Mouse (Mus musculus): ENCODE measurements around the gene Golga4. TPM values are rescaled to one million over a fixed set of nuclear protein-coding genes. Genes with fewer than 3 reads are reported as not detected.

Golga4 gene
- total and polyA plus RNA-seq, 2 experiments from 2014 or later = 26.2 to 34.5 TPM

- Histone ChIP-seq H3K27me3 (ENCODE audit: insufficient read depth, low read length) (peaks cover 49% of the 10 kb centered on the region), H3K4me2 (ENCODE audit: low read depth, low read length, poor library complexity, severe bottlenecking) (peak overlapping the region; percentile 39), H3K27ac (ENCODE audit: low read depth, low read length) (no peak overlapping the region), H3K4me1 (ENCODE audit: insufficient read depth, low read length) (no peaks in the 10 kb centered on the region; the same call in 1 of the 2 replicates), H3K36me3 (ENCODE audit: insufficient read depth, low read length) (no peaks in the 10 kb centered on the region), H3K9me3 (ENCODE audit: low read length) (no peaks in the 10 kb centered on the region), H3K9ac (replicated peaks; ENCODE audit: low read length, poor library complexity, severe bottlenecking) (no peak overlapping the region), H3K4me3 (ENCODE audit: low read depth, low read length) (peak overlapping the region; percentile 22)
- TF ChIP-seq CTCF (IDR thresholded peaks at IDR 0.05) = no peak
- no peak for DNase-seq (ENCODE audit: low spot score)
- WGBS = under 1% methylated on average over 22 of the region's 22 CpGs
- no peak for ATAC-seq (ENCODE audit: low FRiP score)
Measured at GRCm38 (mm10) chr9:118487636-118488035, 18.4 kb upstream of the Golga4 start.

GRCm38 (mm10) chr9:118488138-118488895, 17.8 kb upstream of the Golga4 start:
- Histone ChIP-seq H3K4me1 (ENCODE audit: insufficient read depth, low read length) (no peaks in the 10 kb centered on the region; the same call in 1 of the 2 replicates), H3K9ac (replicated peaks; ENCODE audit: low read length, poor library complexity, severe bottlenecking) (no peak overlapping the region), H3K9me3 (ENCODE audit: low read length) (no peaks in the 10 kb centered on the region), H3K27ac (ENCODE audit: low read depth, low read length) (no peak overlapping the region), H3K27me3 (ENCODE audit: insufficient read depth, low read length) (peaks cover 43% of the 10 kb centered on the region), H3K4me2 (ENCODE audit: low read depth, low read length, poor library complexity, severe bottlenecking) (peak overlapping the region; percentile 39), H3K4me3 (ENCODE audit: low read depth, low read length) (peak overlapping the region; percentile 22), H3K36me3 (ENCODE audit: insufficient read depth, low read length) (no peaks in the 10 kb centered on the region)
- ATAC-seq (ENCODE audit: low FRiP score) (no peak), DNase-seq (ENCODE audit: low spot score) (peak; percentile 56)
- peak; percentile 59 for TF ChIP-seq CTCF (IDR thresholded peaks at IDR 0.05)
- WGBS = under 1% methylated on average over 28 of the region's 28 CpGs

GRCm38 (mm10) chr9:118488896-118489578, 17.0 kb upstream of the Golga4 start:
- Histone ChIP-seq H3K4me3 (ENCODE audit: low read depth, low read length) (peak overlapping the region; percentile 22), H3K4me1 (ENCODE audit: insufficient read depth, low read length) (no peaks in the 10 kb centered on the region; the same call in 1 of the 2 replicates), H3K9ac (replicated peaks; ENCODE audit: low read length, poor library complexity, severe bottlenecking) (no peak overlapping the region), H3K9me3 (ENCODE audit: low read length) (no peaks in the 10 kb centered on the region), H3K27me3 (ENCODE audit: insufficient read depth, low read length) (peaks cover 40% of the 10 kb centered on the region), H3K36me3 (ENCODE audit: insufficient read depth, low read length) (no peaks in the 10 kb centered on the region), H3K4me2 (ENCODE audit: low read depth, low read length, poor library complexity, severe bottlenecking) (peak overlapping the region; percentile 39), H3K27ac (ENCODE audit: low read depth, low read length) (no peak overlapping the region)
- no peak for ATAC-seq (ENCODE audit: low FRiP score)
- under 1% methylated on average over 20 of the region's 20 CpGs for WGBS
- no peak for TF ChIP-seq CTCF (IDR thresholded peaks at IDR 0.05)
- no peak for DNase-seq (ENCODE audit: low spot score)

DNA sequence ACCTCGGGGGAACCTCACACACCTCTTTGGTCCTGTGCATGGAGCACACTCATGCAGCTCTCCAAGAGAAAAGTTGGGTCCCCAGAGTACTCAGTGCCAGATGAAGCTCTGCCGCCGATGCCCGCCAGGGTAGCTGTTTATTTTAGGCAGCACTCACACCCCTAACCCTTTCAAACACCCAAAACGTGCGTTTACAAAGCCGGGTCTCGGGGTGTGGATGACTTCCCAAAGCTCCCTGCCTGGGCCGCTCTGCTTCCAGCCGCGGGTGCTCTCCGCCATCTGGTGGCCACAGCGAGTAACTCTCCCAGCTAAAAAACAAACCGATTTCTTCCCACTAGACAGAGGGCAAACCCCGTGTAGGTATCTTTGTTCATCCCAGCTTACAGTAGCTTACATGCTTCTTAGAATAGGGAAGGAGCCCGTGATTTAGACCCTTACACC, 16.5 kb upstream of the Golga4 start:
- WGBS = under 1% methylated on average over 16 of the region's 16 CpGs
- Histone ChIP-seq H3K9me3 (ENCODE audit: low read length) (no peaks in the 10 kb centered on the region), H3K27me3 (ENCODE audit: insufficient read depth, low read length) (peaks cover 35% of the 10 kb centered on the region), H3K4me3 (ENCODE audit: low read depth, low read length) (no peak overlapping the region), H3K4me2 (ENCODE audit: low read depth, low read length, poor library complexity, severe bottlenecking) (peak overlapping the region; percentile 34), H3K36me3 (ENCODE audit: insufficient read depth, low read length) (no peaks in the 10 kb centered on the region), H3K4me1 (ENCODE audit: insufficient read depth, low read length) (no peaks in the 10 kb centered on the region; the same call in 1 of the 2 replicates), H3K27ac (ENCODE audit: low read depth, low read length) (no peak overlapping the region), H3K9ac (replicated peaks; ENCODE audit: low read length, poor library complexity, severe bottlenecking) (no peak overlapping the region)
- ATAC-seq (ENCODE audit: low FRiP score) (no peak), DNase-seq (ENCODE audit: low spot score) (peak; percentile 74)
- TF ChIP-seq CTCF (IDR thresholded peaks at IDR 0.05) = peak; percentile 96

DNA sequence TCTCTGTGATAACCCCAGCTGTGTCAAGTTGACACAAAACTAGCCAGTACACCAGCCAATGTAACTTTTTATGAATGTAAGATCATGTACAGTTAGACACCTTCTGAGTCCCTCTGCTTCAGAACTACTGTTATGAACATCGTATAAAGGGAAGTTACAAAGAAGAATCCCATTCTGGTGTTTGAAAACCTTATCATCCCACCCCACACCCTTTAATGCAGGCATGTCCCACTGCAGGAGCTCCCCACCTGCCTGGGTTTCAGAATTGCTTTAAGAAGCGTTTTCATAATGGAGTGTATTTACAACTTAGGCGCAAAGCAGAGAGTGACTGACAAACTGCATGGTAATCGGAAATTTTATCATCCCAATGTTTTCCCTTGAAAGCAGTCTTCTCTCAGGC, 14.9 kb upstream of the Golga4 start:
- H3K9me3 ChIP-seq (ENCODE audit: low read length) = no peaks in the 10 kb centered on the region
- DNase-seq (ENCODE audit: low spot score) (no peak), ATAC-seq (ENCODE audit: low FRiP score) (no peak)
- WGBS = 84% methylated on average over 4 of the region's 4 CpGs
- TF ChIP-seq CTCF (IDR thresholded peaks at IDR 0.05) = no peak
- no peaks in the 10 kb centered on the region; the same call in 1 of the 2 replicates for H3K4me1 ChIP-seq (ENCODE audit: insufficient read depth, low read length)
- no peaks in the 10 kb centered on the region for H3K36me3 ChIP-seq (ENCODE audit: insufficient read depth, low read length)
- H3K4me3 ChIP-seq (ENCODE audit: low read depth, low read length) = no peak overlapping the region
- H3K27me3 ChIP-seq (ENCODE audit: insufficient read depth, low read length) = peaks cover 23% of the 10 kb centered on the region
- H3K27ac ChIP-seq (ENCODE audit: low read depth, low read length) = no peak overlapping the region
- no peak overlapping the region for H3K9ac ChIP-seq (replicated peaks; ENCODE audit: low read length, poor library complexity, severe bottlenecking)
- H3K4me2 ChIP-seq (ENCODE audit: low read depth, low read length, poor library complexity, severe bottlenecking) = no peak overlapping the region

Measured in midbrain, postnatal 0 days (tissue).